Mouse (Mus musculus) ES-Bruce4 (cell line): ENCODE data around the gene Oprd1. TPM values are rescaled to one million over a fixed set of nuclear protein-coding genes. Genes with fewer than 3 reads are reported as not detected.
A peak's percentile ranks its signal among the peaks of the same experiment; 100 is the strongest.

Source experiments
- H3K27ac ChIP-seq: 2 replicates; pipeline ENCODE4 v1.5.1; 2012; ENCODE audit warnings: low read length, inconsistent platforms; ENCODE audit not compliant: insufficient read depth
- H3K27me3 ChIP-seq: 2 replicates; pipeline ENCODE4 v1.6.1; 2012; ENCODE audit warnings: mild to moderate bottlenecking, low read length, inconsistent platforms; ENCODE audit not compliant: control insufficient read depth, poor library complexity, insufficient read depth, severe bottlenecking
- H3K36me3 ChIP-seq: 2 replicates; pipeline ENCODE4 v1.6.1; 2012; ENCODE audit warnings: inconsistent platforms, mild to moderate bottlenecking, low read length, moderate library complexity; ENCODE audit not compliant: control insufficient read depth, poor library complexity, insufficient read depth, severe bottlenecking
- H3K4me1 ChIP-seq: one replicate; pipeline ENCODE4 v1.8.1; 2011; ENCODE audit warnings: low read length; ENCODE audit not compliant: control insufficient read depth, insufficient read depth
- H3K4me3 ChIP-seq: 2 replicates; pipeline ENCODE4 v1.5.1; 2011; ENCODE audit warnings: low read depth, mild to moderate bottlenecking, low read length
- H3K9ac ChIP-seq: 2 replicates; pipeline ENCODE4 v1.6.1; 2012; ENCODE audit warnings: low read depth, mild to moderate bottlenecking, inconsistent platforms; ENCODE audit not compliant: poor library complexity, severe bottlenecking
- H3K9me3 ChIP-seq: replicated peaks from 2 replicates; pipeline ENCODE4 v1.6.1; 2012; ENCODE audit warnings: mild to moderate bottlenecking, low read length, inconsistent platforms; ENCODE audit not compliant: control insufficient read depth, poor library complexity, insufficient read depth, severe bottlenecking
- CTCF ChIP-seq: IDR thresholded peaks from one replicate; pipeline ENCODE4 v1.8.1; 2011; ENCODE audit warnings: low read depth, low read length
- EP300 ChIP-seq: IDR thresholded peaks from 2 replicates; pipeline ENCODE4 v1.6.1; 2011; ENCODE audit warnings: low read depth, low read length; ENCODE audit not compliant: insufficient read depth
- POLR2A ChIP-seq: IDR thresholded peaks from one replicate; pipeline ENCODE4 v1.8.1; 2011; ENCODE audit warnings: low read length; ENCODE audit not compliant: insufficient read depth
- polyA plus RNA-seq: library from polyadenylated mRNA; stranded (reverse); fragments of >200 nt; gene quantifications from 2 replicates; pipeline ENCODE4 v1.2.4, GENCODE M21; 2011; ENCODE audit warnings: low read depth; ENCODE audit not compliant: missing spikeins, insufficient read depth, insufficient read length

Gene Oprd1
- polyA plus RNA-seq, 1 experiment, result 0.54 TPM

DNA sequence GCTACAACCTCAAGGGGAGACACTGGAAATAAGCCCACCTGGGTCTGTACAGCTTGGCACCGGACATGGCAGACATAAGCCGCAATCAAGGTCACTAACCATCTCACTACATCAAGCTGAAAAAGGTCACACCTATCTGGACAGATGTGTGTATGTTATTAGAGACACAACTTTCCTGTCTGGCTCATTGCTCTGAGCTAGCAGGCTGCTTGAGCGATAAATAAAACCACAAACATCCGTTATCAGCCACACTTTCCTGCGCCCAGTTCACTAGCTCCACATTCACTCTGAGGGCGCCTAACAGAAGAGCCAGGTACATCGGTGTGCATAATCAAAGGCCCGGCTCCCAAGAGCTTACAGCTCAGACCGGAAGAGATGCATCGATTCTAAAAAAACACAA, 806 bp upstream of the Oprd1 start:
- H3K27me3 ChIP-seq, result peaks cover 3% of the 10 kb centered on the region; the same call in 1 of the 2 replicates
- no peak for TF ChIP-seq POLR2A
- no peak for TF ChIP-seq CTCF
- no peak for TF ChIP-seq EP300

DNA sequence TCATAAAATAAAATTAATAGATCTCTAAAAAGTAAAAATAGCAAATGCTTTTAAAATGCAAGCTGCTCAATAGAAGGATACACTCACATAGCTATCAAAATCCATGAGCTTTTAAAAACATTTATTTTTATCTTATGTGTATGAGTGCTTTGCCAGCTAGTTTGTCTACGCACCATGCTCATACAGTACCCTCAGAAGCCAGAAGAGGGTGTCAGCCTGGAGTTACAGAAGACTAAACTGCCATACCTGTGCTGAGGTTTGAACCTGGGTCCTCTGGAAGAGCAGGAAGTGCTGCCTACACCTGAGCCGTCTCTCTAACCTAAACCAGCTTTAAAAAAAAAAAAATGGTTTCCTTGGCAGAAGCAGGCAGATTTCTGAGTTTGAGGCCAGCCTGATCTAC, 5.6 kb downstream of the Oprd1 start:
- H3K9me3 ChIP-seq, result no peaks in the 10 kb centered on the region
- no peak overlapping the region for H3K4me3 ChIP-seq
- H3K27ac ChIP-seq, result no peak overlapping the region
- no peaks in the 10 kb centered on the region for H3K36me3 ChIP-seq
- H3K9ac ChIP-seq, result no peak overlapping the region
- TF ChIP-seq POLR2A (no peak), CTCF (no peak), EP300 (no peak)
- no peaks in the 10 kb centered on the region for H3K27me3 ChIP-seq
- peaks cover 2% of the 10 kb centered on the region for H3K4me1 ChIP-seq

More for the DNA sequence above, 806 bp upstream of the Oprd1 start:
- Histone ChIP-seq H3K9ac (peak overlapping the region; percentile 67), H3K27ac (no peak overlapping the region), H3K4me1 (no peaks in the 10 kb centered on the region), H3K4me3 (peak overlapping the region; percentile 56; the same call in 1 of the 2 replicates), H3K36me3 (no peaks in the 10 kb centered on the region), H3K9me3 (no peaks in the 10 kb centered on the region)

DNA sequence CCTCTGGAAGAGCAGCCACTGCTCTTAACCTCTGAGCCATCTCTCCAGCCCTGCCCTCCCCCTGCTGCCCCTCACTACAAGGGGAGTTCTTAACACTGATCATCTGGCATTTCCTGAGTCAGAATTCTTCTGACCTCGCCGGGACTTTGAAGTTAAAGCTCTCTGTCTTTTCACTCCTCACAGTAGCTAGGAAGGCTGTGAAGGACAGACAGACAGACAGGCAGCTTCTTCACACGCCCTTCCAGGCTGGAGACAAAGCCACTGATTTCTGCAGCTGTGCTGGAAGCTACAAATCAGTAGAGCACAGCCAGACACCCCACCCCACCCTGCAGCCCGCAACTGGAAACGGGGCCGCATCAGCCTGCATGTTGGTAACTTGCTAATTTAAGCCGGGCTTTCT, 7.3 kb downstream of the Oprd1 start:
- H3K27me3 ChIP-seq, result no peaks in the 10 kb centered on the region
- H3K4me3 ChIP-seq, result no peak overlapping the region
- H3K9ac ChIP-seq, result no peak overlapping the region
- no peak for TF ChIP-seq CTCF
- no peak for TF ChIP-seq EP300
- TF ChIP-seq POLR2A, result no peak
- H3K9me3 ChIP-seq, result no peaks in the 10 kb centered on the region
- no peak overlapping the region for H3K27ac ChIP-seq
- no peaks in the 10 kb centered on the region for H3K36me3 ChIP-seq
- H3K4me1 ChIP-seq, result peaks cover 2% of the 10 kb centered on the region

GRCm38 (mm10) chr4:132133920-132134319, 10.4 kb downstream of the Oprd1 start:
- peak overlapping the region; percentile 9; the same call in 1 of the 2 replicates for H3K4me3 ChIP-seq
- H3K27me3 ChIP-seq, result no peaks in the 10 kb centered on the region
- peaks cover 8% of the 10 kb centered on the region for H3K4me1 ChIP-seq
- no peaks in the 10 kb centered on the region for H3K36me3 ChIP-seq
- H3K9me3 ChIP-seq, result no peaks in the 10 kb centered on the region
- peak overlapping the region; percentile 18; the same call in 1 of the 2 replicates for H3K9ac ChIP-seq
- TF ChIP-seq POLR2A, result peak; percentile 68
- no peak for TF ChIP-seq CTCF
- TF ChIP-seq EP300, result 0 out of 2 replicates have a peak, but pooled peaks have one; percentile 18
- H3K27ac ChIP-seq, result peak overlapping the region; percentile 53

DNA sequence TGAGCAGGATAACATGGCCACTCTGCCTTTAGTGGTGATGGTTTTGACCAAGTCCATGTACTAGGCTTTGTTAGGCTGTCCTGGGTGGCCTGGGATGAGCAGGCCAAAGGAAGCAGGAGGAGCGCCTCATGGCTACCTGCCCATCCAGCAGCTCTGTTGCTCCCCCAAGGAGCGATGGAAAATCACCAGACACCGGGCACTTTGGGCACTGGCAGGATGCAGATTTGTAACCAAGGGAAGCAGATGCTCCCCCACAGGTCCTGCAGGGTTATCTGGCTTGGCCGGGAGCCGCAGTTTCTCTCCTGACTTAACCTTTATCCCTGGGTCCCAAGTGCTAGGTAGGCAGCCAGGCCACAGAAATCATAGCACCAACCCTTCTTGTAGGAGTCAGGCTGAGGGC, 10.9 kb downstream of the Oprd1 start:
- Histone ChIP-seq H3K27ac (peak overlapping the region; percentile 24), H3K4me3 (peak overlapping the region; percentile 9; the same call in 1 of the 2 replicates), H3K27me3 (no peaks in the 10 kb centered on the region), H3K9ac (no peak overlapping the region), H3K4me1 (peaks cover 11% of the 10 kb centered on the region), H3K36me3 (no peaks in the 10 kb centered on the region), H3K9me3 (no peaks in the 10 kb centered on the region)
- TF ChIP-seq POLR2A (no peak), EP300 (no peak), CTCF (no peak)

DNA sequence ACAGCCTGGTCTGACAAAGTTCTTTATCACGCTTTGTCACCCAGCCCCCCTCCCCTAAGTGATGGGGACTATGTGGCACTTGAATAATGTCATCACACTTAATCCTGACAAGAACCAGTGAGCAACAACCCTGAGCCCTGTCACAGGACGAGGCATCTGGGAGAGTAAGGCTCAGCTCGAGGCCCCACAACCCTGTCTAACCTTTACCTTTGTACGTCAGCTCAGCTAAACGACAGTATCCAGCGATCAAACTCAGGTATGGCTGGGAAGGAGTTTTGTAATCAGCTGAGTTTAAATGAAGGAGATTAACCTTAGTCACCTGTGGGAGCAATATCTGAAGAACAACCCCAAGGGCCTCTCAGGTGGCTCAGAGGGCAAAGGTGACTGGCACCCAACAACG, 12.0 kb downstream of the Oprd1 start:
- no peak overlapping the region for H3K27ac ChIP-seq
- no peak overlapping the region for H3K4me3 ChIP-seq
- no peaks in the 10 kb centered on the region for H3K9me3 ChIP-seq
- no peaks in the 10 kb centered on the region for H3K36me3 ChIP-seq
- TF ChIP-seq CTCF (no peak), EP300 (no peak), POLR2A (no peak)
- no peak overlapping the region for H3K9ac ChIP-seq
- H3K27me3 ChIP-seq, result no peaks in the 10 kb centered on the region
- peaks cover 17% of the 10 kb centered on the region for H3K4me1 ChIP-seq
